In the genomic region with DNA sequence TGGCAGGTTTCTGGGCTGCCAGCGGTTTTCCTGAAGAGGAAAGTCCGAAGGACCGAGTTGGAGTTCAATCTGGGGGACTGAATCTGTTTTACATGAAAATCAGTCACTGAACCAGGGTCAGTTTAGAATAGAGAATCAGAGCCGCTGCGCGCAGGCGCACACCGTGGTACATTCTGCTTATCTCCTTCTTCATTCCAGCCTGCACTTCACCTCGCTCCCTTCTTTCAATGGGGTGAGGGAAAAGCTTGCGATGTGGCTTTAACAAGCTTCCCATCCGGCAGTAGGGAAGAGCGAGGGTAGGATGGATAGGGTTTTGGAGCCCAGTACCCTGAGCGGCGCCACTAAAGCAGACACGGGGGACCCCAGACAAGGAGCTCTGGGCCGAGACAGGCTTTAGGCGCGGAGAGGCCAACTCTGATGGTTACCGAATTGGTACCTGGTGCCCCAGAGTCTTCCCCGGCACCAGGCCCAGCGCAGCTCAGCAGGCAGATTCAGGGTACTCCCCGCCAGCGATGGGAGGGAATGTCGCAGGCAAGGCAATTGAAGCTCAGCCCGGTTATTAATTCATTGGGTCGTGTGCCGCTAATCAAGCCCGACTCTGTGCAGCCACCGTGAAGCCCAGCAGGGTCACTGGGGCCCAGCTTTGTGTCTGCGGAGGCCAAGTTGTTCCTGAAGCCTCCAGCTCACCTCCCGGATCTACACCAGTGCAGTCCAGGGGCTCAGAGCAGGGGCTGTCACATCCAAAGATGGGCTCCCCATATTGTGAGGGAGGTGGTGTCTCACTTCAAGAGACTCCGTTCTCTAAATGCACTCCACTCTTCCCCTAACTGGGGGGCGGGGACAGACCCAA, we compare ENCODE assay signal across 8 mouse cellular contexts. TPM values are rescaled to one million over a fixed set of nuclear protein-coding genes. Genes with fewer than 3 reads are reported as not detected.
DNase-seq lines count a peak whose midpoint lies in the region; ATAC-seq lines count a peak whose summit lies in the region.

No protein-coding gene starts in this region.

- H3K36me3 ChIP-seq in hindbrain, embryonic 12.5 days, result no peaks in the 10 kb centered on the region
- H3K36me3 ChIP-seq in limb, embryonic 12.5 days, result no peaks in the 10 kb centered on the region

- peaks cover 100% of the 10 kb centered on the region for H3K27me3 ChIP-seq in hindbrain, embryonic 12.5 days
- peaks cover 100% of the 10 kb centered on the region for H3K27me3 ChIP-seq in limb, embryonic 12.5 days

- peak overlapping the region; percentile 93 for H3K4me2 ChIP-seq in hindbrain, embryonic 12.5 days (replicated peaks)
- peak overlapping the region; percentile 23; the same call in 1 of the 2 replicates for H3K4me2 ChIP-seq in limb, embryonic 12.5 days

- peak overlapping the region; percentile 51 for H3K4me3 ChIP-seq in hindbrain, embryonic 12.5 days
- H3K4me3 ChIP-seq in limb, embryonic 12.5 days (replicated peaks), result no peak overlapping the region

- H3K4me1 ChIP-seq in hindbrain, embryonic 12.5 days, result peaks cover 67% of the 10 kb centered on the region
- H3K4me1 ChIP-seq in limb, embryonic 12.5 days (replicated peaks), result peaks cover 68% of the 10 kb centered on the region

- WGBS in hindbrain, embryonic 12.5 days, result 2% methylated on average over 33 of the region's 33 CpGs
- 2% methylated on average over 33 of the region's 33 CpGs for WGBS in limb, embryonic 12.5 days

- H3K27ac ChIP-seq in hindbrain, embryonic 12.5 days, result no peak overlapping the region
- H3K27ac ChIP-seq in limb, embryonic 12.5 days, result no peak overlapping the region

- H3K9me3 ChIP-seq in hindbrain, embryonic 12.5 days (replicated peaks), result no peaks in the 10 kb centered on the region
- H3K9me3 ChIP-seq in limb, embryonic 12.5 days, result no peaks in the 10 kb centered on the region

- DNase-seq in left cerebral cortex, postnatal 4 days, result peak; percentile 10
- no peak for DNase-seq in left cerebral cortex, adult 11 months (ENCODE audit: low spot score)
- DNase-seq in retina, embryonic 14.5 days (ENCODE audit: low spot score), result peak; percentile 53
- no peak for DNase-seq in cerebellum, adult 8-10 months
- no peak for DNase-seq in thymus, adult 18-20 months
- no peak for DNase-seq in right cerebral cortex, postnatal 4 days

- intact Hi-C loops in left cerebral cortex, postnatal 4 days (cut with DNase I), result loop anchor here (10.0 kb wide), 1 partner anchor 732 kb away; a partner anchor contains a TSS

- ATAC-seq in hindbrain, embryonic 12.5 days (ENCODE audit: low FRiP score), result no peak
- no peak for ATAC-seq in limb, embryonic 12.5 days (ENCODE audit: insufficient number of reproducible peaks, insufficient read depth, low FRiP score, low TSS enrichment, low read depth)

- H3K9ac ChIP-seq in hindbrain, embryonic 12.5 days, result no peak overlapping the region; the same call in 1 of the 2 replicates
- no peak overlapping the region for H3K9ac ChIP-seq in limb, embryonic 12.5 days (replicated peaks)

RNA-seq across cellular contexts. Expression of a gene that starts 4.1 kb away (rescaled TPM):
- total RNA-seq in left cerebral cortex, postnatal 4 days (2021), result 1 to 10 TPM; 1.9 to 2.6 TPM
- 4.7 and 5.6 TPM in 2 replicates for polyA plus RNA-seq in hindbrain, embryonic 12.5 days (2016; fragmentation: Nextera tagmentation; extraction: Ambion mirVana)
- 0.08 and 0.09 TPM in 2 replicates for polyA plus RNA-seq in limb, embryonic 12.5 days (2016; fragmentation: Nextera tagmentation; extraction: Ambion mirVana)

Comparison
In these comparisons a context has a peak if more than half of its experiments do, and no peak if none do; other contexts are left out.
1. DNase-seq: peak in left cerebral cortex, postnatal 4 days (single experiment) and retina, embryonic 14.5 days (single experiment); none in left cerebral cortex, adult 11 months (single experiment), cerebellum, adult 8-10 months (single experiment), thymus, adult 18-20 months (0 of 2) and right cerebral cortex, postnatal 4 days (single experiment).